Mouse (Mus musculus) MEL (cell line): Measurements from ENCODE around the gene Stat6. TPM values are rescaled to one million over a fixed set of nuclear protein-coding genes. Genes with fewer than 3 reads are reported as not detected.

Experiments used
- DNase-seq: peaks from one replicate; pipeline ENCODE4 v3.0.0; 2011; ENCODE audit warnings: low read depth, low spot score
- H3K27ac ChIP-seq: 2 replicates; pipeline ENCODE4 v1.5.1; 2012; ENCODE audit warnings: low read depth, mild to moderate bottlenecking, control low read depth, low read length, moderate library complexity; ENCODE audit not compliant: control insufficient read depth
- H3K27me3 ChIP-seq, 2 experiments: fragments of 150-350 bp in 1 of 2; sonication (generic) in 1 of 2; 2 replicates each; pipeline ENCODE4 v1.6.1; 2012; ENCODE audit warnings: low read length in 2 of 2, mild to moderate bottlenecking in 2 of 2, improper control_type of control experiment in 1 of 2, moderate library complexity in 1 of 2; ENCODE audit not compliant: insufficient read depth in 2 of 2, control insufficient read depth in 1 of 2
- H3K36me3 ChIP-seq, 2 experiments: 2 replicates each; pipeline ENCODE4 v1.6.1; 2012 to 2014; ENCODE audit warnings: low read length in 2 of 2, improper control_type of control experiment in 1 of 2, inconsistent platforms in 1 of 2, mild to moderate bottlenecking in 1 of 2; ENCODE audit not compliant: insufficient read depth in 2 of 2, control insufficient read depth in 1 of 2
- H3K4me1 ChIP-seq, 2 experiments: fragments of 150-350 bp in 1 of 2; sonication (generic) in 1 of 2; 2 replicates each; pipeline ENCODE4 v1.6.1; 2012; ENCODE audit warnings: low read length in 2 of 2, improper control_type of control experiment in 1 of 2, mild to moderate bottlenecking in 1 of 2; ENCODE audit not compliant: insufficient read depth in 2 of 2, control insufficient read depth in 1 of 2
- H3K4me3 ChIP-seq, 2 experiments: fragments of 150-350 bp in 1 of 2; sonication (generic) in 1 of 2; 2 replicates each; pipeline ENCODE4 v1.5.1; 2012; ENCODE audit warnings: low read depth in 2 of 2, low read length in 2 of 2, mild to moderate bottlenecking in 2 of 2, moderate library complexity in 2 of 2, control low read depth in 1 of 2, improper control_type of control experiment in 1 of 2; ENCODE audit not compliant: control insufficient read depth in 1 of 2, insufficient read depth in 1 of 2
- H3K79me2 ChIP-seq: 2 replicates; pipeline ENCODE4 v1.6.1; 2012; ENCODE audit warnings: mild to moderate bottlenecking, low read length, moderate library complexity; ENCODE audit not compliant: control insufficient read depth, poor library complexity, insufficient read depth
- H3K9ac ChIP-seq: 2 replicates; pipeline ENCODE4 v1.6.1; 2012; ENCODE audit warnings: low read depth, mild to moderate bottlenecking, control low read depth, low read length, moderate library complexity; ENCODE audit not compliant: control insufficient read depth, poor library complexity, severe bottlenecking
- H3K9me3 ChIP-seq: fragments of 150-350 bp; sonication (generic); replicated peaks from 2 replicates; pipeline ENCODE4 v1.6.1; 2012; ENCODE audit warnings: mild to moderate bottlenecking, low read length, improper control_type of control experiment, moderate library complexity; ENCODE audit not compliant: insufficient read depth
- MAZ ChIP-seq: IDR thresholded peaks from 2 replicates; pipeline ENCODE4 v1.6.1; 2012; ENCODE audit warnings: low read depth, mild to moderate bottlenecking, inconsistent platforms, low read length, improper control_type of control experiment
- MXI1 ChIP-seq: IDR thresholded peaks from 2 replicates; pipeline ENCODE4 v1.6.1; 2011; ENCODE audit warnings: mild to moderate bottlenecking, low read depth, low read length, improper control_type of control experiment
- RAD21 ChIP-seq: IDR thresholded peaks from 2 replicates; pipeline ENCODE4 v1.6.1; 2011; ENCODE audit warnings: mild to moderate bottlenecking, low read depth, low read length, improper control_type of control experiment
- RCOR1 ChIP-seq: IDR thresholded peaks from 2 replicates; pipeline ENCODE4 v1.6.1; 2012; ENCODE audit warnings: low read depth, mild to moderate bottlenecking, inconsistent platforms, low read length, improper control_type of control experiment
- SMC3 ChIP-seq: IDR thresholded peaks from 2 replicates; pipeline ENCODE4 v1.6.1; 2011; ENCODE audit warnings: low read depth, low read length, improper control_type of control experiment
- ZC3H11A ChIP-seq: IDR thresholded peaks from 2 replicates; pipeline ENCODE4 v1.6.1; 2012; ENCODE audit warnings: low read depth, mild to moderate bottlenecking, inconsistent platforms, low read length, improper control_type of control experiment
- ZNF384 ChIP-seq: IDR thresholded peaks from 2 replicates; pipeline ENCODE4 v1.6.1; 2012; ENCODE audit warnings: low read depth, mild to moderate bottlenecking, inconsistent platforms, low read length, improper control_type of control experiment
- polyA plus RNA-seq, 2 experiments: library from polyadenylated mRNA; stranded (reverse) in 1 of 2; unstranded in 1 of 2; fragments of >175 nt in 1 of 2; fragments of >200 nt in 1 of 2; gene quantifications; 2 replicates each; pipeline versions ENCODE4 v1.2.1 to v1.2.4; 2012; ENCODE audit warnings: low replicate concordance in 2 of 2, low read depth in 1 of 2; ENCODE audit not compliant: insufficient read length in 2 of 2, insufficient read depth in 1 of 2, missing spikeins in 1 of 2
- total RNA-seq: library from RNA; depleted of rRNA; stranded (reverse); fragments of 300-350 nt; gene quantifications from 2 replicates; pipeline ENCODE4 v1.2.3, GENCODE M21; 2012

Gene Stat6
- total and polyA plus RNA-seq, 3 experiments: 34.9 to 50.2 TPM; not detected in 1

- no peak for DNase-seq
- Histone ChIP-seq H3K4me1 (peaks cover 3 to 35% of the 10 kb centered on the region in 2 experiments; a peak in 3 of 4 replicates), H3K9ac (no peak overlapping the region), H3K27me3 (no peaks in the 10 kb centered on the region), H3K9me3 (no peaks in the 10 kb centered on the region), H3K27ac (no peak overlapping the region), H3K36me3 (peaks cover 0 to 25% of the 10 kb centered on the region in 2 experiments; a peak in 2 of 4 replicates), H3K4me3 (no peak overlapping the region), H3K79me2 (peaks cover 22% of the 10 kb centered on the region)
- no peak for TF ChIP-seq MXI1
- no peak for TF ChIP-seq RCOR1
Measured at GRCm38 (mm10) chr10:127663590-127663989, 20.8 kb downstream of the Stat6 start.

- H3K4me1 ChIP-seq: peaks cover 3 to 37% of the 10 kb centered on the region in 2 experiments; a peak in 3 of 4 replicates
- no peak for DNase-seq
- no peaks in the 10 kb centered on the region for H3K27me3 ChIP-seq
- H3K79me2 ChIP-seq: peaks cover 22% of the 10 kb centered on the region
- H3K9ac ChIP-seq: peak overlapping the region; percentile 8; the same call in 1 of the 2 replicates
- H3K9me3 ChIP-seq: no peaks in the 10 kb centered on the region
- H3K4me3 ChIP-seq: no peak overlapping the region
- peaks cover 0 to 28% of the 10 kb centered on the region in 2 experiments; a peak in 2 of 4 replicates for H3K36me3 ChIP-seq
- no peak overlapping the region for H3K27ac ChIP-seq
- no peak for TF ChIP-seq ZC3H11A
- no peak for TF ChIP-seq RAD21
- TF ChIP-seq MAZ: no peak
- no peak for TF ChIP-seq ZNF384
Measured at GRCm38 (mm10) chr10:127664166-127664565, 21.4 kb downstream of the Stat6 start.

GRCm38 (mm10) chr10:127664891-127665290 is 22.1 kb downstream of the Stat6 start:
- H3K36me3 ChIP-seq: peaks cover 0 to 35% of the 10 kb centered on the region in 2 experiments; a peak in 2 of 4 replicates
- H3K9me3 ChIP-seq: no peaks in the 10 kb centered on the region
- peak overlapping the region; percentile 91 for H3K9ac ChIP-seq
- H3K79me2 ChIP-seq: peaks cover 22% of the 10 kb centered on the region
- peak overlapping the region in 1 of 2 experiments; percentile 94; a peak in 2 of 4 replicates for H3K4me3 ChIP-seq
- TF ChIP-seq SMC3 (no peak), MAZ (no peak)
- no peak overlapping the region for H3K27ac ChIP-seq
- DNase-seq: no peak
- peaks cover 5 to 44% of the 10 kb centered on the region in 2 experiments for H3K4me1 ChIP-seq
- no peaks in the 10 kb centered on the region for H3K27me3 ChIP-seq
